Mouse (Mus musculus) lung, postnatal 0 days (tissue): ENCODE data around the gene Sh2b1. TPM values are rescaled to one million over a fixed set of nuclear protein-coding genes. Genes with fewer than 3 reads are reported as not detected.

Source experiments
- ATAC-seq: fragments of 200-750 bp; cut with Nextera tagmentation; 2 replicates; pipeline ENCODE4 v1.8.0; 2017; ENCODE audit warnings: moderate library complexity
- DNase-seq: peaks from one replicate; pipeline ENCODE4 v3.0.0-alpha.2; 2016; ENCODE audit warnings: low spot score
- H3K27ac ChIP-seq: fragments of 300-500 bp; sonication (generic); 2 replicates; pipeline ENCODE4 v1.5.1; 2014; ENCODE audit warnings: antibody characterized with exemption, mild to moderate bottlenecking, low read length, mixed read lengths
- H3K27me3 ChIP-seq: fragments of 300-500 bp; sonication (generic); replicated peaks from 2 replicates; pipeline ENCODE4 v1.6.1; 2014; ENCODE audit warnings: low read length, mixed read lengths; ENCODE audit not compliant: insufficient read depth
- H3K36me3 ChIP-seq: fragments of 300-500 bp; sonication (generic); 2 replicates; pipeline ENCODE4 v1.6.1; 2014; ENCODE audit warnings: low read length, mixed read lengths; ENCODE audit not compliant: insufficient read depth
- H3K4me1 ChIP-seq: fragments of 300-500 bp; sonication (generic); 2 replicates; pipeline ENCODE4 v1.6.1; 2014; ENCODE audit warnings: antibody characterized with exemption, low read depth, low read length, mixed read lengths; ENCODE audit not compliant: insufficient read depth
- H3K4me2 ChIP-seq: fragments of 300-500 bp; sonication (generic); replicated peaks from 2 replicates; pipeline ENCODE4 v1.6.1; 2014; ENCODE audit warnings: low read depth, mild to moderate bottlenecking, low read length, moderate library complexity, mixed read lengths
- H3K4me3 ChIP-seq: fragments of 300-500 bp; sonication (generic); 2 replicates; pipeline ENCODE4 v1.5.1; 2014; ENCODE audit warnings: low read depth, low read length
- H3K9ac ChIP-seq: fragments of 300-500 bp; sonication (generic); replicated peaks from 2 replicates; pipeline ENCODE4 v1.6.1; 2014; ENCODE audit warnings: low read depth, mild to moderate bottlenecking
- H3K9me3 ChIP-seq: fragments of 300-500 bp; sonication (generic); 2 replicates; pipeline ENCODE4 v1.6.1; 2016; ENCODE audit warnings: low read length, mixed read lengths
- CTCF ChIP-seq: IDR thresholded peaks from 2 replicates; pipeline ENCODE4 v1.5.1; 2016; ENCODE audit warnings: antibody characterized with exemption, mild to moderate bottlenecking
- EP300 ChIP-seq: IDR thresholded peaks from 2 replicates; pipeline ENCODE4 v1.6.1; 2016; ENCODE audit warnings: antibody characterized with exemption, mild to moderate bottlenecking, control low read depth
- WGBS: fragments of 180-500 bp; shearing (Covaris S2); extraction: QIAGEN DNeasy Blood & Tissue Kit; methylation state at CpG from one replicate; pipeline ENCODE4 v1.1.7; 2014; 5-methylcytosine and 5-hydroxymethylcytosine counted together
- polyA plus RNA-seq: library from polyadenylated mRNA; unstranded; fragments of >200 nt; fragmentation: Nextera tagmentation; extraction: Ambion mirVana; gene quantifications from 2 replicates; pipeline ENCODE4 v1.2.1, GENCODE M21; 2015

Gene Sh2b1
- polyA plus RNA-seq, 1 experiment from 2014 or later: 25.6 TPM

DNA sequence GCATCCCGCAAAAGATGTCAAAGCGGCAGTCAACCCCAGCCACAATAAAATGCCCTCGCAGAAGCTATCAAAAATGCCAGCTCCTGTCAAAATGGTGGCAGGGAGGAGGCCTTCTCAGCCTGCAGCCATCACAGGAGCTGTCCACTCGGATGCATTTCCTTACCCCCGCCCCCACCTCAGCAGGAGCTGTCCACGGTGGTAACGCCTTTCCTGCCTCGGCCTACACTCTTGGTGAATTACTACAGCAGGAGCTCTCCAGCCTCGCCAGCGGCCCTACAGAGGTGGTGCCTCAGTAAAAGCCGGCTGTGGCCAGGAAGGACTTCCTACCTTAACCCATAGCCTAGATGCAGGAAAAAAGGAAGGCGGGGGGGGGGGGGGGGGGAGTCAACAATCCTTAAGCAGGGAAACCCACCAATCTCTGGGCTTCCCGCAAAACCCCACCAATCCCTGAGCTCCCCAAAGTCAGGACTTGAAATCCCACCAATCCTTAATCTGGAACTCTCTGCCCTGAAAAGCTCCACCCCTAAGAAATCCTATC is 47.8 kb downstream of the Sh2b1 start:
- 0 out of 2 replicates have a peak overlapping the region, but pooled peaks have one; percentile 96 for H3K27ac ChIP-seq
- TF ChIP-seq CTCF: no peak
- TF ChIP-seq EP300: no peak
- DNase-seq (no peak), ATAC-seq (no peak)
- H3K9me3 ChIP-seq: no peaks in the 10 kb centered on the region
- no peak overlapping the region for H3K9ac ChIP-seq
- H3K4me3 ChIP-seq: no peak overlapping the region
- H3K4me2 ChIP-seq: no peak overlapping the region
- peaks cover 5% of the 10 kb centered on the region; the same call in 1 of the 2 replicates for H3K36me3 ChIP-seq
- H3K27me3 ChIP-seq: no peaks in the 10 kb centered on the region
- H3K4me1 ChIP-seq: peaks cover 6% of the 10 kb centered on the region; the same call in 1 of the 2 replicates
- 46% methylated on average over 12 of the region's 13 CpGs for WGBS

- H3K4me1 ChIP-seq: no peaks in the 10 kb centered on the region
- no peak overlapping the region for H3K4me3 ChIP-seq
- TF ChIP-seq CTCF (no peak), EP300 (no peak)
- no peak overlapping the region for H3K4me2 ChIP-seq
- ATAC-seq (no peak), DNase-seq (no peak)
- H3K36me3 ChIP-seq: no peaks in the 10 kb centered on the region
- no peaks in the 10 kb centered on the region for H3K9me3 ChIP-seq
- no peaks in the 10 kb centered on the region for H3K27me3 ChIP-seq
- no peak overlapping the region for H3K9ac ChIP-seq
- WGBS: 71% methylated on average over 6 of the region's 6 CpGs
- H3K27ac ChIP-seq: no peak overlapping the region
These were observed 51.1 kb downstream of the Sh2b1 start for GRCm38 (mm10) chr7:126424161-126424560.

DNA sequence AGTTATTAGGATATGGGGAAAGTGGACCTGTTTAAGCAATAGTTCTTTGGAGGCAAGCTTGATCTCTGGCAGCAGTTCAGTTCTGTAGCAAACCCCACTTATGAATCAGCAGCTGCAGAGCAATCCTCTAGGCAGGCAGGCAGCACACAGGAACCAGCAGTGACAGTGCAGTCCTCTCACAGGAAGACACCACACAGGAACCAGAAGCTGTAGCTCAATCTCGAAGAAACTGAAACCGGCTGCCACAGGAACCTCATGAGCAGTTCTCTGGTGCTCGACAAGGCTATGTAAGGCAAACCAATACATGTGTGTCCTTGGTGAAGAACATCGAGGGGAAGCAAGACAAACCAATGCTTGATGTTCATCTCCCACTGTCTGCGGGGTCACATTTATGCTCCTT is 53.5 kb downstream of the Sh2b1 start:
- 82% methylated on average over 5 of the region's 5 CpGs for WGBS
- H3K4me2 ChIP-seq: no peak overlapping the region
- no peaks in the 10 kb centered on the region for H3K27me3 ChIP-seq
- no peaks in the 10 kb centered on the region for H3K4me1 ChIP-seq
- ATAC-seq (no peak), DNase-seq (no peak)
- H3K9me3 ChIP-seq: no peaks in the 10 kb centered on the region
- no peaks in the 10 kb centered on the region for H3K36me3 ChIP-seq
- no peak overlapping the region for H3K27ac ChIP-seq
- TF ChIP-seq CTCF: no peak
- TF ChIP-seq EP300: no peak
- no peak overlapping the region for H3K9ac ChIP-seq
- no peak overlapping the region for H3K4me3 ChIP-seq

DNA sequence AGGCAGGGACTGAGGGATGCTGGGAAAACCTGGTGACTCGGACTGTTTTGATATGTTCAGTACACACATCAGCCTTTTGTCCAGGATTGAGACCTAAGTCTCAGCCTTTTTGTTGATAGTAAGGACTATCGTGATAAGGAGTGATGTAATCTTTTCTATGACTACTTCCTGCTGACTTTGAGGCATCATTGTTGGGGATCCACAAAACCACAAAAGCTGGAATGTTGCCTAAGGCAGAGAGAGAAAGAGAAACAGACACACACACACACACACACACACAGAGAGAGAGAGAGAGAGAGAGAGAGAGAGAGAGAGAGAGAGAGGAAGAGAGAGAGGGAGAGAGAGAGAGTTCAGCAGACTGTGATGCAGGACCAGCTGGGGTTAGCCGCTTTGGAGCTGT is 56.7 kb downstream of the Sh2b1 start:
- Histone ChIP-seq H3K9me3 (no peaks in the 10 kb centered on the region), H3K27me3 (no peaks in the 10 kb centered on the region), H3K4me1 (no peaks in the 10 kb centered on the region), H3K4me3 (no peak overlapping the region), H3K4me2 (no peak overlapping the region), H3K9ac (no peak overlapping the region), H3K27ac (no peak overlapping the region), H3K36me3 (no peaks in the 10 kb centered on the region)
- TF ChIP-seq CTCF (no peak), EP300 (no peak)
- no peak for ATAC-seq
- WGBS: 39% methylated on average over 3 of the region's 3 CpGs
- DNase-seq: peak; percentile 7

- H3K27ac ChIP-seq: no peak overlapping the region
- WGBS: 84% methylated on average over 4 of the region's 4 CpGs
- no peak overlapping the region for H3K4me3 ChIP-seq
- H3K36me3 ChIP-seq: no peaks in the 10 kb centered on the region
- no peak overlapping the region for H3K9ac ChIP-seq
- TF ChIP-seq CTCF (no peak), EP300 (no peak)
- H3K27me3 ChIP-seq: no peaks in the 10 kb centered on the region
- no peak overlapping the region for H3K4me2 ChIP-seq
- DNase-seq (no peak), ATAC-seq (no peak)
- H3K9me3 ChIP-seq: no peaks in the 10 kb centered on the region
- H3K4me1 ChIP-seq: no peaks in the 10 kb centered on the region
These were observed 57.6 kb downstream of the Sh2b1 start for GRCm38 (mm10) chr7:126417606-126418005.

DNA sequence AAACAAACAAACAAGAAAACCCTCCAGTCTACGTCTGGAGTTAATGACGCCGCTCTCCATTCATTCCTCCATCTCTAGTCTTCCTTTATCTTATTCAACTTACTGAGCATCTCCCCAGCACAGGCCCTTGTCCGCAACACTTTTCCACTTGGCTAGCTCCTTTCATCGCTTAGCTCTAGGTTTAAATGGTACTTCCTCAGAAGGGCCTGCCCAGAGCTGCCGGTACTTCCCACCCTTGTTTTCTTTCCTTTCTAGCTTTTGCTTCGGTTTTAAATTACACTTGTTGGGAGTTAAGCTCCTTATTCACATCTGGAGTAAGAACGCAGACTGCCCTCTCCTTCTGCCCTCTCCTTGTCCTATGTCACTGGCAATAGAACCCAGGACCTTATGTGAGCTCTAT is 58.2 kb downstream of the Sh2b1 start:
- H3K27me3 ChIP-seq: no peaks in the 10 kb centered on the region
- no peak overlapping the region for H3K4me2 ChIP-seq
- no peak for ATAC-seq
- no peaks in the 10 kb centered on the region for H3K9me3 ChIP-seq
- no peak for TF ChIP-seq EP300
- no peak for TF ChIP-seq CTCF
- no peak overlapping the region for H3K4me3 ChIP-seq
- H3K36me3 ChIP-seq: no peaks in the 10 kb centered on the region
- no peak for DNase-seq
- no peak overlapping the region for H3K27ac ChIP-seq
- no peak overlapping the region for H3K9ac ChIP-seq
- 55% methylated on average over 8 of the region's 8 CpGs for WGBS
- no peaks in the 10 kb centered on the region for H3K4me1 ChIP-seq

Other genes with a start within 250 kb of the Sh2b1 start
- gene Sbk1, start 202.8 kb downstream of the Sh2b1 start, polyA plus RNA-seq: 5.5 and 5.7 TPM in 2 replicates
- 1.6 and 1.7 TPM in 2 replicates for gene Lat, start 105.9 kb downstream of the Sh2b1 start, polyA plus RNA-seq
- gene Spns1, start 98.0 kb downstream of the Sh2b1 start, polyA plus RNA-seq: 50.3 and 53.7 TPM in 2 replicates
- gene Nfatc2ip, start 78.7 kb downstream of the Sh2b1 start, polyA plus RNA-seq: 1.5 and 2.0 TPM in 2 replicates
- gene Cd19, start 60.5 kb downstream of the Sh2b1 start, polyA plus RNA-seq: 0.57 and 1.4 TPM in 2 replicates
- gene Rabep2, start 46.7 kb downstream of the Sh2b1 start, polyA plus RNA-seq: 27.3 and 28.3 TPM in 2 replicates
- gene Atp2a1, start 12.3 kb downstream of the Sh2b1 start, polyA plus RNA-seq: 0.14 and 0.29 TPM in 2 replicates
- gene Tufm, start 11.9 kb upstream of the Sh2b1 start, polyA plus RNA-seq: 47.3 and 49.7 TPM in 2 replicates
- gene Atxn2l, start 28.0 kb upstream of the Sh2b1 start, polyA plus RNA-seq: 22.1 and 24.5 TPM in 2 replicates
- gene Eif3c, start 91.0 kb upstream of the Sh2b1 start, polyA plus RNA-seq: 141 and 154 TPM in 2 replicates
- 3.9 and 4.1 TPM in 2 replicates for gene Apobr, start 109.5 kb upstream of the Sh2b1 start, polyA plus RNA-seq
- gene Cln3, start 110.4 kb upstream of the Sh2b1 start, polyA plus RNA-seq: 33.0 and 38.3 TPM in 2 replicates
- 0.31 TPM in 1 of 2 replicates, not detected in the other for gene Il27, start 119.5 kb upstream of the Sh2b1 start, polyA plus RNA-seq
- gene Nupr1, start 155.4 kb upstream of the Sh2b1 start, polyA plus RNA-seq: 266 and 308 TPM in 2 replicates
- 42.9 and 49.5 TPM in 2 replicates for gene Sgf29, start 173.9 kb upstream of the Sh2b1 start, polyA plus RNA-seq
- gene Sult1a1, start 201.0 kb upstream of the Sh2b1 start, polyA plus RNA-seq: 57.1 and 58.4 TPM in 2 replicates
- 76.1 and 77.4 TPM in 2 replicates for gene Bola2, start 220.0 kb upstream of the Sh2b1 start, polyA plus RNA-seq
- 9.2 and 10.4 TPM in 2 replicates for gene Slx1b, start 220.4 kb upstream of the Sh2b1 start, polyA plus RNA-seq
- 61.4 and 65.3 TPM in 2 replicates for gene Coro1a, start 232.4 kb upstream of the Sh2b1 start, polyA plus RNA-seq